Mouse (Mus musculus): ENCODE data around the gene Gm853.

- no peak for TF ChIP-seq CTCF (IDR thresholded peaks at IDR 0.05; ENCODE audit: borderline replicate concordance, insufficient read depth, low read length)
- no peak for TF ChIP-seq POLR2A (IDR thresholded peaks at IDR 0.05; ENCODE audit: low read depth, low read length)
These were observed 1.9 kb upstream of the Gm853 start for GRCm38 (mm10) chr4:130224071-130224470.
